In genomic region chrX:119852436-119852835, GRCm38 (mm10) we compare ENCODE assay signal across 11 mouse cellular contexts.
DNase-seq lines count a peak whose midpoint lies in the region; ATAC-seq and TF ChIP-seq lines count a peak whose summit lies in the region.
"Had no signal": no experiment of that assay in that cellular context is flagged by ENCODE, and none has a peak within 500 bp of the region (broad histone marks: within the 10 kb centered on the region; RNA-seq: fewer than 3 reads in every experiment).

No protein-coding gene starts in this region.

- H3K4me3 ChIP-seq in midbrain, embryonic 10.5 days, result no peak overlapping the region
- no peak overlapping the region for H3K4me3 ChIP-seq in midbrain, postnatal 0 days (ENCODE audit: low read depth, low read length)
- no peak overlapping the region for H3K4me3 ChIP-seq in intestine, postnatal 0 days (ENCODE audit: low read depth, low read length)
- no peak overlapping the region for H3K4me3 ChIP-seq in neural tube, embryonic 11.5 days (ENCODE audit: low read depth, low read length)
- H3K4me3 ChIP-seq: erythroblast, embryonic 14.5 days had no signal

- no peaks in the 10 kb centered on the region for H3K36me3 ChIP-seq in midbrain, embryonic 10.5 days
- no peaks in the 10 kb centered on the region for H3K36me3 ChIP-seq in midbrain, postnatal 0 days (ENCODE audit: insufficient read depth, low read length)
- H3K36me3 ChIP-seq in intestine, postnatal 0 days (ENCODE audit: control insufficient read depth, insufficient read depth), result no peaks in the 10 kb centered on the region
- H3K36me3 ChIP-seq in neural tube, embryonic 11.5 days (ENCODE audit: control insufficient read depth, insufficient read depth, low read length), result no peaks in the 10 kb centered on the region

- H3K27ac ChIP-seq in midbrain, embryonic 10.5 days (replicated peaks), result no peak overlapping the region
- H3K27ac ChIP-seq in midbrain, postnatal 0 days (ENCODE audit: low read depth, low read length), result no peak overlapping the region
- H3K27ac ChIP-seq in intestine, postnatal 0 days (ENCODE audit: low read depth, low read length), result no peak overlapping the region
- H3K27ac ChIP-seq in neural tube, embryonic 11.5 days (ENCODE audit: low read depth, low read length), result no peak overlapping the region

- no peak for ATAC-seq in midbrain, postnatal 0 days (ENCODE audit: low FRiP score)
- ATAC-seq in intestine, postnatal 0 days, result peak; percentile 64
- no peak for ATAC-seq in neural tube, embryonic 11.5 days (ENCODE audit: insufficient read depth, low FRiP score, low TSS enrichment)
- ATAC-seq: inflammation-experienced regulatory T-cells, adult 6 months had no signal

- WGBS in midbrain, embryonic 10.5 days, result 43% methylated on average over 5 of the region's 5 CpGs
- WGBS in midbrain, postnatal 0 days, result 27% methylated on average over 5 of the region's 5 CpGs
- WGBS in intestine, postnatal 0 days, result 38% methylated on average over 5 of the region's 5 CpGs
- 49% methylated on average over 5 of the region's 5 CpGs for WGBS in neural tube, embryonic 11.5 days

- H3K4me2 ChIP-seq in midbrain, postnatal 0 days (ENCODE audit: low read depth, low read length, poor library complexity, severe bottlenecking), result no peak overlapping the region
- peak overlapping the region; percentile 13; the same call in 1 of the 2 replicates for H3K4me2 ChIP-seq in intestine, postnatal 0 days (replicated peaks; ENCODE audit: low read depth)
- no peak overlapping the region for H3K4me2 ChIP-seq in neural tube, embryonic 11.5 days (ENCODE audit: low read depth)

- TF ChIP-seq CTCF in midbrain, postnatal 0 days (IDR thresholded peaks at IDR 0.05), result no peak
- TF ChIP-seq CTCF in intestine, postnatal 0 days (IDR thresholded peaks at IDR 0.05; ENCODE audit: low read depth), result no peak

- no peak overlapping the region for H3K9ac ChIP-seq in midbrain, postnatal 0 days (replicated peaks; ENCODE audit: low read length, poor library complexity, severe bottlenecking)
- H3K9ac ChIP-seq in intestine, postnatal 0 days (ENCODE audit: low read depth, low read length), result no peak overlapping the region
- no peak overlapping the region for H3K9ac ChIP-seq in neural tube, embryonic 11.5 days (ENCODE audit: low read length)

- H3K27me3 ChIP-seq in midbrain, embryonic 10.5 days (ENCODE audit: low read depth, poor library complexity, severe bottlenecking), result no peaks in the 10 kb centered on the region
- no peaks in the 10 kb centered on the region for H3K27me3 ChIP-seq in midbrain, postnatal 0 days (ENCODE audit: insufficient read depth, low read length)
- H3K27me3 ChIP-seq in intestine, postnatal 0 days (replicated peaks; ENCODE audit: control insufficient read depth, insufficient read depth, low read length), result no peaks in the 10 kb centered on the region
- no peaks in the 10 kb centered on the region for H3K27me3 ChIP-seq in neural tube, embryonic 11.5 days (ENCODE audit: control insufficient read depth, insufficient read depth, low read length)

- H3K9me3 ChIP-seq in midbrain, embryonic 10.5 days (replicated peaks), result no peaks in the 10 kb centered on the region
- no peaks in the 10 kb centered on the region for H3K9me3 ChIP-seq in midbrain, postnatal 0 days (ENCODE audit: low read length)
- H3K9me3 ChIP-seq in intestine, postnatal 0 days (ENCODE audit: control insufficient read depth), result no peaks in the 10 kb centered on the region
- no peaks in the 10 kb centered on the region for H3K9me3 ChIP-seq in neural tube, embryonic 11.5 days (ENCODE audit: control insufficient read depth, low read length)

- no peaks in the 10 kb centered on the region for H3K4me1 ChIP-seq in midbrain, embryonic 10.5 days
- no peaks in the 10 kb centered on the region for H3K4me1 ChIP-seq in midbrain, postnatal 0 days (ENCODE audit: insufficient read depth, low read length)
- no peaks in the 10 kb centered on the region for H3K4me1 ChIP-seq in intestine, postnatal 0 days (replicated peaks; ENCODE audit: control insufficient read depth, insufficient read depth, low read length)
- no peaks in the 10 kb centered on the region for H3K4me1 ChIP-seq in neural tube, embryonic 11.5 days (ENCODE audit: control insufficient read depth, insufficient read depth, low read length)

- peak; percentile 1 for DNase-seq in adrenal gland, postnatal 10 days
- no peak for DNase-seq in adrenal gland, postnatal 25 days
- DNase-seq in midbrain, embryonic 10.5 days (ENCODE audit: low spot score), result peak; percentile 16
- no peak for DNase-seq in midbrain, postnatal 0 days (ENCODE audit: low spot score)
- peak; percentile 18 for DNase-seq in neural tube, embryonic 11.5 days (ENCODE audit: low spot score)
- DNase-seq in right cerebral cortex, adult 18-20 months, result no peak
- DNase-seq in natural killer cell, adult 2 months (ENCODE audit: low spot score in 2 of 2), result no peak
- DNase-seq: heart, adult 18-20 months had no signal

Comparison
In these comparisons a context has a peak if more than half of its experiments do, and no peak if none do; other contexts are left out.
1. DNase-seq: peak in adrenal gland, postnatal 10 days (single experiment), midbrain, embryonic 10.5 days (single experiment) and neural tube, embryonic 11.5 days (single experiment); none in adrenal gland, postnatal 25 days (single experiment), midbrain, postnatal 0 days (single experiment), right cerebral cortex, adult 18-20 months (single experiment) and natural killer cell, adult 2 months (0 of 2).